Mouse (Mus musculus) heart, adult 8-10 months (tissue): ENCODE measurements at regions not wholly inside any gene's neighbourhood (a gene's known extent, or its start where the extent isn't known, plus 50 kb on each side); places are given as distances from the start of the nearest gene placed in this dataset.
"Not testable (repeated sequence)": the region's sequence is repeated elsewhere in the genome, so short reads cannot be mapped to it uniquely, and the experiment has no call there.

Source experiments
- DNase-seq: peaks from one replicate; pipeline ENCODE4 v3.0.0; 2022; ENCODE audit warnings: low spot score

DNA sequence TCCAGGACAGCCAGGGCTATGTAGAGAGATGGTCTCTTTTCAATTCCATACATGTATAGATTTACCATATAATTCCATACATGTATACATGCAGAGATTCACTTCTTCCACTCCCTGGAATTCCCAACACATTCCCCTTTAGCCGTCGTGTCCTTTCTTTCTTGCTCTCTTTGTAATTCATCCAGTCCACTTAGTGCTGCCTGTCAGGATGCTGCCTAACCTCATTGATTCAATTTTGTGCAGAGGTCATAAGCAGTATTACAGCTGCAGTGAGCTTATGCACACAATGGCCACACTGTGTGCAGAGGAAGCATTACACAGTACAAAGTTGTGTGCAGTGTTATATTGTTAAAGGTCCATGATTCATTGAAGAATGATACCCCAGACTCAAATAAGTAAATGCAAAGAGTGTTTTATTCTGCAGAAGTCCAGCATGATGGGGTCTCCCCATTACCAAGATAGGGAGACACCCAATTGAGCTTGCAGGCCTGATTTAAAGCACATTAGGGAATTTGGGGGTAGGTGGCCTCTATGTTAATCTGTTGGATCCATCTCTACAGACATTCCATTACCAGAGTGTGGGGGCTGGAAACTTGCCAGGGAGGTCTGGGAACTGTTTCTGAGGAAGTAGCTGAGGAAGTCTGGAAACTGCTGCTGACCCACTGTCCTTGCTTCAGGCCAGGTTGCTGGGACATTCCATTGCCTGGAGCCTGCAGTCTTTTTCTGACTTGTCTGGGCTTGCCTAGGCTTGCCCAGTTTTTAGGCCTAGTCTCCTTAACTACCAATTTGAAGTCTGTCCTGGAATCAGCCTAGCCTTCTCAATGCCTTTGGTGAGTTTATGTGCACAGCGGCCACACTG lies 72.8 kb downstream of the Fam161a start:
- no peak for DNase-seq

DNA sequence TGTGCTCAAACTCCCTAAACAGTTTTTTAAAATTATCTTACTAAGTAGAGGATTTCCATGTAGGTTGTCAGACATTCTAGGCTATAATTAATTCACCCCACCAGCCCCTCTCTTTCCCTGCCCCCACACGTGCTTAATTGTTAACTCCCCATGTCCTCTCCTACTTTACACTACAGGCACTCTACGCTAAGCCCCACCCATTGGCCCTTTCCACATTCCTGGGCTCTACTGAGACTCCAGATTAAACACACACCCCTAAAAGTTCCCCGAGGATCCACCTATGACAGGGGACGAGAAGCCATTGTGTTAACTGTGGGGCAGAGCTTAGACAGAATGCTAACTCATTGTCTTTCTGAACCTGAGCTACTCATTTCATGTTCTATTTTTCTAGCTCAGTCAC lies 74.3 kb downstream of the Fam161a start:
- no peak for DNase-seq

DNA sequence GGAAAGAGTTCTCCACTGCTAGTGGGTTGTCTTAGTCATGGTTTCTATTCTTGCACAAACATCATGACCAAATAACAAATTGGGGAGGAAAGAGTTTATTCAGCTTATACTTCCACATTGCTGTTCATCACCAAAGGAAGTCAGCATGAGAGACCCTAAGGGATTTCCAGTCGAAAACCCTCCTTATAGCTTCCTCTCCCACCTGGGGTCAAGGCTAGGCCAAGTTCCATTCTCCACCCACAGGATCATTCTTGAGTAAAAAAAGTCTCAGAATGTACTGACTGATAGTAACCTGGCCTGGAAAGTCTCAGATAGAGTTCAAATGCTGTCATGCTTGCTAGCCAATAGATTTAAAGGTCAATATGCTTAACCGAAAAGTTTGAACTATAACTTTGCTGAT lies 76.5 kb downstream of the Fam161a start:
- DNase-seq = not testable (repeated sequence)

DNA sequence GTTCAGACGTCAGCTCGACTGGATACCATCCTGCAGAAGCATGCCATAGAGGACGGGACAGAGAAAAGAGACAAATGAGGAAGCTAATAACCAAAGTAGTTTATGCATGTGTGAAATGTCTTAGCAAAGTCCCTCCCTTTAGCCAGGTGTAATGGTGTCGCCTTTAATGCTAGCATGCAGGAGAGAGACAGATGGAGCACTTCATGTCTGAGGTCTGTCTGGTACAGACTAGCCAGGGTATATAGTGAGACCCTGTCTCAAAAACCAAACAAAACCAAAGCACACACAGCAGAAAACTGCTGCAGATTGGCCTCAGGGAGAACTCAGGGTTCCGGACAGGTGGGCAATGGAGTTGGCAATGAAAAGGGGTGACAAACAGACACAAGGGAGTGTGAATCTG lies 88.0 kb downstream of the Fam161a start:
- DNase-seq = no peak

DNA sequence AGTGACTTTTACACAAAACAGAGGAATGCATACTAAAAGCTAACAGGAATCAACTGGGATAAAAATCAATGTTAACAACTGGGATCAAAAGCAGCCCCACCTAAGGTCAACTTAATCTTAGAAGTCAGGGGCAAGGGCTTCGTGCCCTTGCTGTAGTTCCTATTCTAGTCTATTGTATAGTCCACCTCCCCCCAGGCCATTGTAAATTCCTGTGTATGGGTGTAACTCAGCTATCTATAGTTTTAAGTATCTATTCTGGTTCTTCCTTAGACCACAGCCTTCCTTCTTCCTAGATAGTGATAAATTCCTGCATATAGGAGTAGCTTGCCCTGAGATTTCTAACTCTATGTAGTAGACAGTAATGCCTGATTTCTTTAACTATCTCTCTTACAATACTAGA lies 88.4 kb downstream of the Fam161a start:
- not testable (repeated sequence) for DNase-seq

DNA sequence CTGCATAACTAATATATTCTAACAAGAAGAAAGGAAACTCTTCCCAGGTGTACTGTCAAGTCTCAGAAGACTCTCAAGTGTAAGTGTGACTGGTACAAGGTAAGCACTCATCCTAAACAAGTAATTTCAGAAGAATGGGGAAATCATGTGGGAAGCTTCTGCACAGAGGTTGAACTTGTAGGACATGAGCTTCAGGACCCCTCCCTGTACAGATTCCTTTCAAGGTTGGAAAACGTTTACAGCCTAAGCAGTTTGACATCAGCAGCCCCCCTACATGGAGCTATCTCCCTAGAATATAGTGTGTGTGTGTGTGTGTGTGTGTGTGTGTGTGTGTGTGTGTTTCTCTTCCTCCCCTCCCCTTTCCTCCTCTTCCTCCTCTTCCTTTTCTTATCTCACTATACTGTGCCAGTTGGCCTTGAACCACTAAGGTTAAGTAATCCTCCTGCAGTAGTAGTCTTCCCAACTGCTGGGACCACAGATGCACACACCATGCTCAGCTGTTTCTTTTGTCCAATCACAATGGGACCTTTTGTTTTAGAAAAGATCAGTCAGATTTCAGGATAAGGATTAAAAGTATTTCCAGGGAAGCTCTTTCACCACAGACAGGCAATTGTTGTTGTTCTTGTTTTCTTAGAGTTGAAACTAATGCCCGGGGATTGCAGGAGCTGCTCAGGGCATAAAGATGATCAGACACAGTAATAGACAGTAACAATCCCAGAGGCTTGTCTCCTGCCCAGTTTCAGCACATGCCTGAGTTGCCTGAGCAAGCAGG lies 89.3 kb downstream of the Fam161a start:
- no peak for DNase-seq

DNA sequence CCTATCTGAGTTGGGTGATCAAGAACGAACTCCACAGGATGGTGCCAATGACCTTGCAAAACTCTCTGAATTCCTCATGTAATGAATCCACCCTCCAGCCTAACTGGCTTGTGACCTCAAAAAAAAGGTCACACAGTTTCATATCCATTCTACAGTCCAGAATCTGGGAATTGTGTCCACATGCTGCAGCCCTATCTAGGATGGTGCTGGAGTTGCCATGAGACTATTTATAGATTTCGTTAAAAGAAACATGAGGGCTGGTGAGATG lies 89.8 kb downstream of the Fam161a start:
- DNase-seq = no peak

DNA sequence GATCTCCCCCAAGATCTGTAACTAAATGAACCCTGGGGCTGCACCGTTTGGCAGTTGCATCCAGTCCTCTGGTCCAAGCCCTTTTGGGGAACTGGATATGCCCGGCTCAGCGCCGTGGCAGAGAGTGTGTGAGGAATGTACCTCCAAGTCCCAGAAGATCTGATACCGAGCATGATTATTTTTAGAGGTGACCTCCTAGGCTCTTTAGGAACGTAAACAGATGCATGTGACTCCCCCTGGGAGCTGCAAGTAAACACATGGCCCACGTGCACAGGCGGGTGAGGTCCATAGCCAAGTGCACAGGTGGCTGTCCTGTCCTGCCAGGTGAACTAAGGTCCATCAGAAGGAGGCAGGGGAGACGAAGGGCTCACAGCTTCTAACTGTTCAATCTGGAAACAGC lies 107.3 kb downstream of the Fam161a start:
- no peak for DNase-seq

DNA sequence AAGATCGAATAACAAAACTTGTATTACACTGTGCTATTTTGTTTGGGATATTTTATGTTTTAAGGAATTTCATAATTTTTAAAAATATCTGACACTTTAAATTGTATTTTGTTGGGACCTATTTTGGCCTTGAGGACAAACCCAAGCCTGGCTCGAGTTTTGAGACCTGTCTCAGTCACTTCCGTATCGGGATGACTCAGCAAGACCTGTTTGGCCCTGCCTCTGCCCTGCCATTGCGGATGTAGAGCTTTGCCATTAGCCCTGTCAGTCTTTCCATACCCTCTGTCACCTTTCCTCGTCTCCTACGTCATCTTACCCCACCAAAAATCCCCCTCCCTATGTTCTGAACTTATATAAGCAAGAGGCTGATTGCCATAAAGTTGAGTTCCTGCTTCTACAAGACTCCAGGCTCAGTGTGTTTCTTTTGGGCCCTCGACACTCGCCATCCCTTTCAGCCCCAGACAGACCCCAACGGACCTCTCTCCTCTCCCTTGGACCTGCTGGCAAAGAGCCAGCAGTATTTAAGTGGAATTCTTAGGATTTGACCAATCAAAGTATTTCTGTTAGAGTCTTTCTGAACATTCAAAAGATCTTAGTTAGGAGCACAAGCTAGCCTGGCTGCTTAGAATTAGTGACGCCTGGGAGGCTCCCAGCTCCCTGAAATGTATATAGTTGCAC lies 113.3 kb downstream of the Fam161a start:
- no peak for DNase-seq

DNA sequence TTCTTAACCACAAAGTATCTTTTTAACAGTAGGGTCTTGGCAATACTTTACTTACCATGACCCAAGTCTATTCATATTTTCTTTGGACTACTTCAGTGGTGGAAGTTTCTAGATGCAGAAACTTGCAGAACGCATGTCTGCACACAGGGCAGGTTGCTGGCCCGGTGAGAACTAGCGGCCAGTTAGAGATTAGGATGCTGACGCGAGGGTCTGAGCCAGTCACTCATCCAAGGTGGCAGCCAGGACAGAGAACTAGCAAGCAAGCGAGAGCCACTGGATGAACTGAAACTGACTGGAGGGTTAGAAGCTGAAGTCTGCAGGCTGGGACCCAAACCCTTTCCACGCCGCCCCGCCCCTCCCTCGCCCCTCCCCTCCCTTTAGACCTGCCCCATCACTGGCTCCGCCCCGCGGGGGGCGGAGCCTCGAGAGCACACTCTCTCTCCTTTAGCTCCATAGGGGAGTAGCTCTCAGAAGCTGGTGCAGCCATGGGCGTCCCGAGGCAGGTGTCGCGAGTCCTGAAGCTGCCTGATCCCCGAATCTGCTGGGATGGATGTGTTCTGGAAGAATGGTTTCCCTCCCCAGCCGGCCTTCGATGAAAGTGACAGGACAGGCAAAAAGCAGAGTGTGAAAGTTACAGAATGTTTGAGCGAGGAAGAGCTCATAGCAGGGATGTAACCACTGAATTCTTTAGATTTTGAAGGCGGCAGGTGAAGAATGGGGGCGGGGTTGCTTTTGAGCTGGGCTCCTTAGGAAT lies 117.0 kb downstream of the Fam161a start:
- DNase-seq = peak; percentile 6

DNA sequence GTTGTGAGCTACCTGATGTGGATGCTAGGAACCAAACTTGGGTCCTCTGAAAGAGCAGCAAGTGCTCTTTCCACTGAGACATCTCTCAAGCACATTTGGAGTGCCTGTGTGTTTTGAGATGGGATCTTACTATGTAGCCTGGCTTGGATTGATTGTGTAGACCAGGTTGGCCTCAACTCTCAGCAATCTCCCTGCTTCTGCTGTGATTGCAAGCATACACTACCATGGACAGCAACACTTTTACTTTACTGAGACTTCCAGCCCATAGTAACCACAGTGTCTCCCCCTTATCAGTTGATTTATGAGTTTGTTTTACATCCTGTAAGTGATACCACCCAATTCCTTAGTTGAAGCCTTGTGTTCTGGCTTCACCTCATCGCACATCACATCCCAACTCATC lies 123.8 kb downstream of the Fam161a start:
- DNase-seq = no peak

DNA sequence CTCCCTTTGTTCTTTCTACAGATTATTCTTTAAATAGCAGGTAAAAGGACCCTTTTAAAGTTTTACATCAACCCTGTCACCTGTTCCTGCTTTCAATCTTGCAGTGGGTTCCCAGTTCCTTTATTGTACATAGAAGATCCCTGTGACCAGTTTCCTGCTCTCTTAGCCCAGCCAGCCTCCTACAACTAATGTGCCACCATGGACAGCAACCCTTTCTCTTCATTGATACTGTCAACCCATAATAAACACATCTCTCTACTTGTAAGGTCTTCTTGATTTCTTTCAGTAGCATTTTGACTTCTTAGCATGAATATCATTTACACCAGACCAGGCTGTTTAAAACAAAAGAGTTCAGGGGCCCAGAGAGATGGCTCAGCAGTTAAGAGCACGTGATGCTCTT lies 124.2 kb upstream of the Xpo1 start:
- no peak for DNase-seq

DNA sequence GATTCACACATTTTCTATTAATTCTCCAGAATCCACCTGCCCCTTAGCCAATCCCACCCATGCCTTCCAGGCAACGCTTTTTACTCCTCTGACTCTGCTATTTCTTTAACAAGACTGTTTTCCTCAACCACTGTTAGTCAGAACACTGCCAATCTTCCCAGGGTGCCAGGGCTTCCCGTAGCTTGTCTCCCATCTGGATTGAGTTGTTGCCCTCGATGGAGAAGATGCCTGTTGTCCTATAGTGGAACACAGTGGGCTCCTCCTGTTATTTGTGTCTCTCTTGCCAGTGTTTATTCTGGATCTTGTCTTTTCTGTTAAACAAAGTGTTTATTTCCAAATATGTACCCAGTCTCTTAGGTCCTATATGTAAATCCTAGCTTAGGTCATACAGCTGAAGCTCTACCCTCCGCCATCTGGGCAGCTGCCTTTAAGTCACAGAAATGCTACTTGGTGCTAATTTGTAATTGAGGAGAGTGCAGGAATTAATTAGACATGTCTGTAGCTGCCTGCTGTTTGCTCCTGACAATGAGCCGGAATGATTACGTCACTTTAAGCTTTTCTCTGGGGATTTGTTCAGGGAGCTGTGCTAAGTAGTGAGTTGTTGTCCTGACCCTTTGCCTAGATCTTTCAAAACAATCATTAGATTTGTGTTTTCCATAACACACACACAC lies 115.3 kb upstream of the Xpo1 start:
- peak; percentile 60 for DNase-seq

DNA sequence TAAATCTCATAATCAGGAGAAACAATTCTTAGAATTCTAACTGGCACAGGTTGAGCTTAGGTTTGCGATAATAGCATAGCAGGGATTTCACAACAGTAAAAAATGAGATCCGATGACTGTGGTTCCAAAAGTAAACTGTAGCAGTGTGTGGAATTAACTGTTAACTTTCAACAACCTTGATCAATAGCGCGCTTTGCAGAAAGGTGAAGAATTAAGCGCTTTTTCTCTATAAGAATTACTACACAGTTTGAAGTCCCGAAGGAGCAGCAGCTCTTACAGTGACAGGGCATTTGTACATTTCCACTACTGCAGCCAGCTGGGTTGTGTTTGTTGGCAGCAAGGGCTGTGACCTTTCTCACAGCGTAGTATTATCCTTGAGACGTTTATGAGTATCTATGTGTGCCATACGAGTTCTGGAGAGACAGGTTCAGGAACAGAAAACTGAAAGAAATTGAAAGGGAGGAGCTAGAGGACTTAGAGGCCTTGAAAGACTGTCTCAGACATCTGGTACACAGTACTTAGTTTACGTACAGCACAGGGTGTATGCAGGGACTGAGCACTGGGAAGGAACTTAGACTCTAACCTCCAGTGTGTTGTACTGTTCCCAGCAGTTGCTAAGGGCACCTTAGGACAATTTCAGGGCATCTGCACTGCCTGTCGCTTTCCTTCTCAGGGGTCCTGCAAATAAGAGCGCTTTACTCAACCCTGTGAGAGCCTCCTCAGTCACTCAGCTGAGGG lies 114.6 kb upstream of the Xpo1 start:
- no peak for DNase-seq

DNA sequence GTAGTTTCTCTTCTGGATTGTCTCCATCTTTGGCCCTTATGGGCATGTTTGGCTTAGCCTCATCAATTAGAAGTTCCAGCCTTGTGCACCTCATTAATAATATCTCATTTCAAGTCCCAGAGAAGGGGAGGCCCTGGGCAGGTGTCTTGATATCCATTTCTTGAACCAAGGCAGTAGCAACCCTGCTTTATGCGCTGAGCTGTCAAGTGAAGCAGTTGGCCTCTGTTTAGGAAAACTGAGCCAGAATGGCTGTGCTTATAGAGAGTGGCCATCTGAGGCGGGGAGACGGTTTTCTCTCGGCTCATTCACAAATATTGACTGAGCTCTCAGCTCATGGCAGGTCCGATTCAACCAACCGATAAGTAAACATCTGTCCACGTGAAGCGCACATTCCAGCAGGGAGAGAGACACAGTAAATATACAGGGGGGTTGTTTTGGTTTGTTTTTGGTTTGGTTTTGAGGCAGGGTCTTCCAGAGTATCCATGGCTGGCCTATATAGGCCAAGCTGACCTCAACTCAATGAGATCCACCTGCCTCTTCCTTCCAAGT lies 107.7 kb upstream of the Xpo1 start:
- no peak for DNase-seq

DNA sequence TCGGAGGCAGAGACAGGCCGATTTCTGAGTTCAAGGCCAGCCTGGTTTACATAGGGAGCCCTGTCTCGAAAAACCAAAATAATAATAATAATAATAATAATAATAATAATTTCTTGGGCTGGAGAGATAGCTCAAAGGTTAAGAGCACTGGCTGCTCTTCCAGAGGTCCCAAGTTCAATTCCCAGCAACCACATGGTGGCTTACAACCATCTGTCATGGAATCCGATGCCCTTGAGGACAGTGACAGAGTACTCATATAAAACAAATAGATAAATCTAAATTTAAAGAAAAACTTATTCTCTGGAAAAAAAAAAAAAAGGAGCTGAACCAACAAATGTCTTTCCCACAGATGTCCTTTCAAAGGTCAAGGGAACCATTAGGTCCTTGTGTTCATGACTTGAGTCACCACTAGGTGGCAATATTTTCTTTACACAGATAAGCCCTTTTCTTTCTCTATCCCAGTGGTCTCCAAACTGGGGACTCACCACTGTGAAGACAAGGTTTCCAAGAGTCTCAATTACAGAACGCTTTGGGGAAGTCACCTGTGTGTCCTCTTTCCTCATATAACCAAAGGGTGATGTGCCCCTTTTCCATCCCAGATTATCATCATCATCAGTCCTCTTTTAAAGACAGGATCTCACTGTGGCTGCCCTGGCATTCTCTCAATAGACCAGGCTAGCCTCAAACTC lies 106.1 kb upstream of the Xpo1 start:
- DNase-seq = peak; percentile 45

DNA sequence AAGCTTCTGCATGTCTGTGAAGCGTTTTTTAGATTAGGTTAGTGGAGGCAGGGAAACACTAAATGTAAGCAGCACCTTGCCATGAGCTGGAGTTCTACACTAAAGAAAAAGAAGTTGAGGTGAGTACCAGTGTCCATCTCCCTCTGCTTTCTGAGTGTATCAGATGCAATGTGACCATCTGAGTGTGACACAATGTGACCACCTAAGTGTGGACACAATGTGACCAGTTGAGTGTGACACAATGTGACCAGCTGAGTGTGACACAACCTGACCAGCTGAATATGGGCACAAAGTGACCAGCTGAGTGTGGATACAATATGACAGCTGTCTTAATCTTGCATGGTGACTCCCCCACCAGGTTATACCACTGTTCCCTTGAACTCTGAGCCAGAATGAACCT lies 101.0 kb upstream of the Xpo1 start:
- DNase-seq = no peak

DNA sequence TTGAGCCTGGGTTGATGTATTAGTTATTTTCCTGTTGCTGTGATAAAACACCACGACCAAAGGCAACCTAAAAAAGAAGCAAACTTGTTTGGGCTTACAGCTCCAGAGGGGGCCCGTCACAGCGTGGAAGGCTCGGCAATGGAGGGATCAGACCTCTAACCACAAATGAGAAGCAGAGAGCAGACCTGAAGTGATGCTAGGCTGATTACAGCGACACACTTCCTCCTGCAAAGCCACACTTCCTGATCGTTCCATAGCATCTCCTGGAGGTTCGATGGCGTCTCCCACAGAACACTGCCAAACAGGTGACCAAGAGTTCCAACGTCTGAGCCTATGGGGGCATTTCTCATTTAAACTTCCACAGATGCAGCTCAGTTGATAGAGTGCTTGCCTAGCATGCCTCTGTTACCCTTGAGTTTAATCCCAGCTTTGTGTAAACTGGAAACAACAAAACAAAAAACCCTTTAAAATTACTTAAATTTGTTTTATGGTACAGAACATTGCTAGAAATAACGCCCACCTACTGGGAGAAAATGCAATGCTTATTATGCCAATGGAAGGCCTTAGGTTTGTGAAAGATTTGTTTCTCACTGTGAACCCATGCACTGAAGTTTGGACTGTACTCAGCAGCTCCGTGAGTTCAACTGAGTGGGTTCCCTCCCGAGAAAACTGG lies 87.2 kb upstream of the Xpo1 start:
- no peak for DNase-seq

DNA sequence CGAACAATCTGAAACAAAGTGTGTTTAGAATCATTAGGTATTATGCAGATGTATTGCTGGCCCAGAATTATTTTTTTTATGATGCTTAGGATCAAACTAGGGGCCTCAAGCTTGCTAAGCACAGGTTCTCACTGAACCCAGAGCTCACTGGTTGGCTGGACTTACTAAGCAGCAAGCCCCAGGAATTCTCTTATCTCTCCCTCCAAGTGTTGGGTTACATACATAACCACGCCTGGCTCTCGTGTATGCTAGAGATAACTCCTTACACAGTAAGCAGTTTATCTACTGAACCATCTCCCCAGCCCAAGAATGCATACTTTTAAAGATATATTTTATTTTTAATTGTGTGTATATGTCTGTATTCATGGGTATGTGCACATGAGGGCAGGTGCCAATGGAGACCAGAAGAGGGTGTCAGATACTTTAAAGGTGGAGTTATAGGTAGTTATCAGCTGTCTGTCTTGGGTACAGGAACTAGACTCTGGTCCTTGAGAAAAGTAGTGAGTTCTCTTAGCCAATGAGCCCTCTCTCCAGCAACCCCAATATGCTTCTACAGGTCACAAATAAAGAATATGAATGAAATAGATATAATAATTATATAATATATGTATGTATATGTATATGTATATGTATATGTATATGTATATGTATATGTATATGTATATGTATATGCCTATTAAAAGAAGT lies 86.0 kb upstream of the Xpo1 start:
- DNase-seq = no peak
